Mouse (Mus musculus) heart, postnatal 36 days (tissue): ENCODE data around the gene Cacna1c. TPM values are rescaled to one million over a fixed set of nuclear protein-coding genes. Genes with fewer than 3 reads are reported as not detected.
A peak's percentile ranks its signal among the peaks of the same experiment; 100 is the strongest.

Source experiments
- DNase-seq, 2 experiments: peaks; one replicate each; pipeline ENCODE4 v3.0.0; 2021 to 2022
- intact Hi-C: fragments of 180-260 bp; cut with DNase I; formaldehyde crosslinking; loops from one replicate; pipeline ENCODE4 v1.15.1; 2025
- total RNA-seq, 2 experiments: library from RNA; stranded (reverse); gene quantifications; 2 replicates each; pipeline ENCODE4 v1.2.3; 2021

Gene Cacna1c
- total RNA-seq, 2 experiments from 2014 or later = 199 to 208 TPM

DNA sequence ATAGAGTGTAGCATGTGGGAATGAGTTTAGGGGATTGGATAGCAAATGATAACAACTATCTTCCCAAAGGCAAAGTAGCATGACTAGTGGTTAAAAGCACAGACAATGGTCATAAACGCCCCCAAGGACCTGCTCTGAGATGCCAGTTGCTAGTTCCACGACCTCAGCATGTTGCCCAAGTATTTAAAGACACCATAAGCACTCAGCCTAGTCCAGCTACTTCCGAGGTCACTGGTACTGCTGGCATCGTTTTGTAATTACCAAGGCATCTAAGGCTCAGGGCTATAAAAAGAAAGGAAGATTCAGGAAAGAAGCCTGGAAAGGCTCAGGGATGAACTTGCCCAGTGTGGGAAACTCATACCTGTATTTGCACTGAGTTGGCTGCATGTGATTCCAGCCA is 127.6 kb downstream of the Cacna1c start:
- intact Hi-C loops = no loop called here
- DNase-seq = no peak

DNA sequence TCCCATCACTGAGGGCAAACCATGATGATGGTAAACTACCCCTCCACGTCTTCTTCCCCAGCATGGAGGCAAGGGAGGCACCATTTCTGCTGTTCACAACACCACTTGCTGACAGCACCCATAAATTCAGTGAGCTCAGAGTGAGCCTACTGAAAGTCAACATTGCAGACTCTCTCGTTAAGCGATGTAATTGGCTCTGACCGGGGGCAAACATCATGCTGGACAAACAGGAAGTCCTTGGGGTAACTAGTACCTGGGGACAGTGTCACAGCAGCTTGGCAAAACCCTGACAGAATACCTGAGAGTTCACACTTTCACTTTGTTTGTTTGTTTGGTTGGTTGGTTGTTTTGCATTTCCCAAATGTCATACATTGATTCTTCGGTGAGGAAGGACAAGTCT is 131.3 kb downstream of the Cacna1c start:
- DNase-seq = no peak
- intact Hi-C loops = no loop called here

DNA sequence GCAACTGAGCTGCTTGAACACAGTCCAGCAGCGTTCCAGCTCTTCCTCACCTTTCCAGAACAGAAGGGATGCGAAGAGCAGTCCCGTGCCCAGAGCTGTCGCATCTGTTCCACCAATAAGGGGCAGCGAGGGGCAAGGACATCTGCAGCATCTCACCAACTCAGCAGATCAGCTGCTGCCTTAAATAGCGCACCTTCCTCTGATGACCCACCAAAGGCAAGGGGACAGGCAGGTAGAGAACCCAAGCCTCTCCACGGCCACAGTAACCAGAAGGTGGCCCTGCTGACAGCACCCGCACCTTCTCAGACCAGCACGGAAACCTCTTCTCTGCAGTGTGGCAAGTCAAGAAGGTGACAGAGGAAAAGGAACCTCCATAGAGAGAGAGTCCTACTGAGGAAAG is 131.8 kb downstream of the Cacna1c start:
- intact Hi-C loops = no loop called here
- DNase-seq = no peak

DNA sequence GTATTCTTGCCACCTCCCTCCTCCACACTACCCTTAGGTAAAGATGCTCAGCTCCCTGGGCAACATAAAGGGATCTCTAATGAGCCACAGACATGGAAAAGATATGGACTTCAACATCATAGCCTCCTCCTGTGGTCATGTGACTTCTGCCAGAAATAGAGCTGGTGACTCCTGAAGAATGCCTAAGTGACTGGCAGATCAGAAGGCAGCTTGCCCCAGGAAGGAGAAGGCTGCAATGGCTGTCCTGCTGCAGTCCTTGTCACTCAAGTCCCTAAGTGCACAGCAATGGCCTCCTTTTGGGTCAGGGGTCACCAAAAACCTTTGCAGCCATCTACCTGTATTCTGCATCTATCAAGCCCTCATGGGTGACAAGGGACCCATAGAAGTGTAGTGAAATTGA is 133.5 kb downstream of the Cacna1c start:
- intact Hi-C loops = no loop called here

DNA sequence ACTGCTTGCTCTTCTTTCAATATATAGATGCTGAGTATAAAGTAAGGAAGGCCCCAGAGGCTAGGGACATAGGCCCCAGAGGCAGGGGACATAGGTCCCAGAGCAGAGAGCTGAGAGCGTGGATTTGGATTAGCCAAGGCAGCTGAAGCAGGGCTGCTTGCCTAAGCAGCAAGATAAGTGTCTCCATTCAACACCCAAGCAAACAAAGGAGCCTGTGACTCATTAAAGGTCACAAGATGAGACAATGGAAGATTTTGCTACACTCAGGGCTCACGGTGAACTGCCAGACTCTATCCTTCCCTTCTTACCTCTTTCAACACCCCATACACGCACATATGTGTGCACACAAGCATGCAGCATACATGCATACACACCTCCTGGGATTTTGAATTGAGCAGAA is 137.3 kb downstream of the Cacna1c start:
- intact Hi-C loops = no loop called here
- no peak for DNase-seq

More for the DNA sequence above, 133.5 kb downstream of the Cacna1c start:
- no peak for DNase-seq

DNA sequence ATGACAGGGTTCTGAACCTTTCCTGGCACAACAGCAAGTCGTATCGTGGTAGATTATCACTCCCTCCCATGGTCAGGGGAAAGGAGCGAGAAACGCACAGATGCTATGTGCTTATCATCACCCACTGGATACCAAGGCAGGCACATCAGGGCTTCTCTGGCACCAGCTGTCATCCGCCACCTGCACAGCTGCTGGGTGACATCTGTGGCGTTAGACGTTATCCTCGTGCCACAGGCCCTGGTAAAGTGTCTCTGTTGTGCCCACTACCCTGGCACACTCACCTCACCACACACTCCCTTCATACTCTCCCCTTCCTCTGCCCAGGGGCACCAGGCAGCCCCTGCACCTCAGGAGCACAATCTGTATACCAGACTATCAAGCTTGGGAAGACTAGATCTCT is 137.8 kb downstream of the Cacna1c start:
- intact Hi-C loops = no loop called here
- DNase-seq = no peak

DNA sequence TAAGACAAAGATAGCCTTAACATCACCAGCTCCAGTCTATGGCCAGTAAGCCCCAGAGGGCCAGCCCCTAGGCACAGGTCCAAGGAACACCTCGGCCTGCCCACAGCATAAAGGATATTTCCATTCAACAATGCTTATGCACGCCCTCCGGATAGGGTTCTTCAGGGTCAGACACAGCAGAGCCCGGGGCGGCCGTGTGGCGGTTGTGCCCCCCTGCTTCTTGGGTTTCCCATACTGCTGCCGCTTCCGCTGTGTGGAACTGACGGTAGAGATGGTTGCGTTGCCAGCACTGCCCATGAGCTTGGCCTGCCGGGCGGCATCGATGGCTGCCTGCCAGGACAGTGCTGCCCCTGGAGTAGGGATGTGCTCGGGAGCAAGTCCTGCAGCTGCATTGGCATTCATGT is 139.1 kb downstream of the Cacna1c start:
- intact Hi-C loops = no loop called here
- DNase-seq = peak; percentile 43 to 56

DNA sequence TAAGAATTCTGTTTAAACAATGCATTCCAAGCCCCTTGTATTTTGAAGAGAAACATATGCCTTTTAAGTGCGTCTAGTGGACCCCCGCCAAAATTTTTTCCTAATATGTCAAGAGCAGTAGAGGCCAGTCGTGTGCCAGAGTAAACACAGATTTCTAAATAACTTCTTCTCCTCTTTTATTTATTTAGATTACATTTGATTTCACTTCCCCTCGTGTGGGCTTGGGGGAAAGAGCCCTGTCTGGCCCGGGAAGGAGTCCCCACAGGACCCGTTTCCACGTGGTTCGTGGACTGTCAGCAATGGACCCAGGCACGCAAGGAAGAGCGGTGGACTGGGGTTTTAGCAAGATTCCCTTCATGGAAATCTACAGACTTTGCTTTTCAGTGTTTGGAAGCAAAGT is 143.4 kb downstream of the Cacna1c start:
- DNase-seq = no peak
- intact Hi-C loops = no loop called here

DNA sequence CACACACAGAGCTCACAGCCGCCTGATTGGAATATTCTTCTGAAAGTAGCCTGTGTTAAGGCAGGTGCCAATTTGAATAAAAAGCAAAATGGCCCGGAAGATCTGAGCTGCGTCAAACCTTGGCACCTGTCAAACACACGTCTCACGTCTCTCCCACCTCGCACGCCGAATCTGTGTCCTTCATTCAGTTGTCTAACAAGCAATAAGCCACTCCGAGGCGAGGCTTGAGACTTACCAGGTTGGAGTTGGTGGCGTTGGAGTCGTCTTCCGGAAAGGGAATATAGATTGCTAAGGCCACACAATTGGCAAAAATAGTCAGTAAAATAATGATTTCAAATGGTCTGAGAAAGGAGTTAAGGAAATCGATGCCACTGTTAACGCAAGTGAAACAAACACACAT is 143.9 kb downstream of the Cacna1c start:
- intact Hi-C loops = no loop called here
- no peak for DNase-seq

DNA sequence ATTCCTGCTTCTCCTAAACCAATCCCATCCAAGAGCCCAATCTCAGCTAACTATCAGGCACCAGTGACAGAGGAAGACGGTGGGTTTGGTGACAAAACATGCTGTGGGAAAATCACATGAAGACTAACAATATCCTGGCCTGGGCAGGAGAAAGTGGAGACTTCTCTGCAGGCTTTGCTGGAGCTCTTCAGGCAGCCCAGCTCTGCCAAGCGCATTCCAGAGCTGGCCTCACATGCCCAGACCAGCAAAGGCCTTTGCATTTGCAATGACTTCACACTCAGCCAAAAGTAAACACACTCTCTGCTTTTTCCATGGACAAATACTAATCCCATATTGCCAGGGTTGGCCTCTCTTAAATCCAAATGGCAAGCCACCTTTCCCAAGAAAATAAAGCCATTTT is 144.5 kb downstream of the Cacna1c start:
- DNase-seq = no peak
- intact Hi-C loops = no loop called here

DNA sequence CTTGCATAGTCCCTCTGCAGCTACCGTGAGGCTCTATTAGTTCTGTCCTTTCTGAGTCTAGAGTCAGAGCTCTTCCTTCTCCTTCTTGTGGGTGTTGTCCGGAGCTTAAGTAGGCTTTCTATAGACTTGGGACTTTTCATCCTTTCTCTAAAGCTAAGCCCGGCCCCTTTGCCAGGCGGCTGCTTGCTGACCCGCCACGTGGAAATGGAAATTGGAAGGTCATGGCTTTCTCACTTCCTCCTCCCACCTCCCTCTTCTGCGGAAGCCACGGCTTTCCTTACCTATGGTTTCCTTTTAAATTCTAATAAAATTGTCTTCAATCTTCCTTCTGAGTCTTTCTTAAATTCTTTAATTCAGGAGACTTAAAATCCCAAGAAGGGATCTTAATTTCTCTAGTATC is 148.9 kb downstream of the Cacna1c start:
- no peak for DNase-seq
- intact Hi-C loops = no loop called here

DNA sequence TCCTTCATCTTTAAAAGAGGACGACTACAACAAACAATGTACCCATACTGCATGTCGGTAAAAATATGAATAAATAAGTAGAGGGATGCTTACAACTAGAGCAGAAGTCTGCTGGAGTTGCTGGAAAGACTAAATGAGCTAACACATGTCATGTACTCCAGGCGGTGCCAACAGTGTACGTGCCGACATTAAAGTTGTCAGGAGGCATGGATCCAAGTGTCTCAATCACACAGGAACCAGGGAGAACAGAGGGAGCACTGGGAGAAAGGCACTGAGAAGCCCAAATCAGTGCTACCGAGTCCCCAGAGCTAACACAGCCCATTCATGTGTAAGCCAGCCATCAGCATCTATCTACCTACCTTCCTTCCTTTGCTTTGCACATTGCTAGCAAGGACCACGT is 150.7 kb downstream of the Cacna1c start:
- DNase-seq = no peak
- intact Hi-C loops = no loop called here

DNA sequence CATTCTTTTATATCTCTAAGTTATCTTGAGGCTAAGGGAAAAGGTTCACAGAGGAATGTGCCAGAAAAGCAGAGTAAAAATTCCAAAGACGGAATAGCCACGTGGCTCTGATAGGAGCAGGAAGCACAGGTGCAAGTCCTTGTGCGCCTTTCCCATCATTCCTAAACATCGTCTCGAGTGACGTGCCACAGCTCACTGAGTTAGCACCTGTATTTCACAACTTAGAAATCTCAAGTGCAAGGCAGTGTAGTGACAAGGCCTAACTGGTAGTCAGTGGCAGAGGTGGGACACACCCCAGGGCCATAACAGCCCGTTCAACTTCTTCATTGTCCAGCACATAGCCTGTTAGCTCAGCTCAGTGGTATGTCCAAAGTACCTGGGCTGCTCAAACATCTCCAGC is 152.1 kb downstream of the Cacna1c start:
- intact Hi-C loops = no loop called here
- no peak for DNase-seq

DNA sequence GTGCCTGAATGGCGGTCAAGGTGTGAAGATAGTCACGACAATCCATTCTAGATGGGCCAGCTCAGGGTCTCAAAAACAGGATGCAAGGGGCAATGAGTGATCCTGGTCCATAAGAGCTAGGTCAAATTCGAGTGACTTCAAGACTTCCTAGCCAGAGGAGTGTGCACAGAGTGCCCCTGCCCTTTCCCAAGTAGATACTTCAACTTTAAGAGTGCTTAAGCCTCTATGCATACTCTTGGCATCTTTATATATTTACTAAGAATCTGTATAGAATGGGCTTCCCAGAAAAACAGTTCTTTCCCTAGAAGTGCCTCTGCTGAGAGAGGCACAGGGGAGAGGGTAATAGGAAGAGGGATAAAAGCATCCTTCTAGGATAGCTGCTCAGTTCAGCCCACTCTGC is 153.4 kb downstream of the Cacna1c start:
- DNase-seq = no peak
- intact Hi-C loops = no loop called here

DNA sequence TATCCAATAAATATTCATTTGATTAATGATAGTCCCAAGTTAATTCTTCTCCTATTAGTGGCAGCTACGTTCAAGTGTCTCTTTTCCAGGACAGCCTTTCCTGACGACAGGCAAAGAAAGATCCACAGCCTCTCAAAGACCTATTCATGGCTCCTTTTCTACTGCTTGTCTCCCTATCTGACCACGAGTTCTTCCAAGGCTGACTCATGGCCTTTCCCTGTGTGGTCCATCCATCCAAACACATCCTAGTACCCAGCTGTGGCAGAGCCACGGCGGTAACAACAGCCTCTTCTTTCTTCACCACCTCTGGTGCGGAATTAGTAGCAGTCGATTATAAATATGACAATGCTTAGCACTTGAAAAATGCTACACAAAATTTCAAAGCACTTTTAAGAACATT is 155.3 kb downstream of the Cacna1c start:
- no peak for DNase-seq
- intact Hi-C loops = no loop called here

DNA sequence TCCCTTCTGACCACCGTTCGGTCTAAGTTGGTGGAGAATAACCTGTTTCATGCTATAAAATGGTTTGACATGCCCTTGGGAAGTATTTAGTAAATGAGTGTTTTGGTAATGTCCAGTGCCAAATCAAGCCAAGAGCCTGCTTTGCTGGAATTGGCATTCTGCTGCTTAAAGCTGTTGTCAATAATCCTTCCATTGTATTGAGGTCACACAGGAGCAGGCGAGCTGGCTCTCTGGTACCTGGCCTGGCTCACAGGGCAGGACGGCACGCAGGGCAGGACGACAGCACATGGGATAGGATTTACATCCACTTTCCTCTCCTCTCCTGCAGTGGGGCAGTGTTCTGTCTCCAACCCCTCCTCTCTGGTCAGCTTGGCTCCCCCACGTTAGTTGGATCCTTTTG is 156.4 kb downstream of the Cacna1c start:
- DNase-seq = no peak
- intact Hi-C loops = no loop called here

DNA sequence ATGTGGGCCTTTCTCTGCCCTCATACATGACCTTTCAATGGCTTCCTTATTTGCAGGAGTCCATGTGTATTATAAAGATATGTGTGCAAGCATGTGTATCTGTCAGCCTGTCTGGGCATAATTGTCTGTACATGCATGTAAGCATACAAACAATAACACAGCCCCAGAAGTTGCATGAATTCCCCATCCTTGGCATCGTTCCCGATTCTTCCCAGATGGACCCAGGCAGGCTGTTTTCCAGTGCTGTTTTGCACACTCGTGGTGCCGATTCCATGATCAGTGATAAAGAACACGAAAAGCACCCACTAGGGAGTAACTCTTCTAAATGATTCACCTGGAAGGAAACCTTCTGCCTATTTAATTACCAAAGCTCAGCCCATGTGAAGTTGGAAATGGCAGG is 156.9 kb downstream of the Cacna1c start:
- DNase-seq = no peak
- intact Hi-C loops = no loop called here

DNA sequence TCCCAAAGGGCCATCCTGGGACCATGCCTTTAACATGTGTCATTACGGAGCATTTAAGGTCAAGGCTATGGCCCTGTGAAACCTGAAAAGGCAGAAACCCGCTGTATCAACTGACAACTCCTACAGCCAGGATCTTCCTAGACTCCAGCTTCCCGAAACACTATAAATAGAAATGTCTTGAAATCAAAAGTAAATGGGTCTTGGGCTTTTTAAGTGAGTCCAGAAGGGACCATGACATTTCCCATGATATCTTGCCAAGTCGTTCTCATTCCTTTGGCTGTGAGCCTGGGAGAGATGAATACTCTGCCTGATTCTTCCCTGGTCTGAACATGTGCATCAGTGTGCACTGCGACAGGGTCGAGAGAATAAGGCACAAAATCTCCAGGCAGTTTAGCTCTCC is 158.4 kb downstream of the Cacna1c start:
- intact Hi-C loops = no loop called here
- peak in 1 of 2 experiments; percentile 48 for DNase-seq

DNA sequence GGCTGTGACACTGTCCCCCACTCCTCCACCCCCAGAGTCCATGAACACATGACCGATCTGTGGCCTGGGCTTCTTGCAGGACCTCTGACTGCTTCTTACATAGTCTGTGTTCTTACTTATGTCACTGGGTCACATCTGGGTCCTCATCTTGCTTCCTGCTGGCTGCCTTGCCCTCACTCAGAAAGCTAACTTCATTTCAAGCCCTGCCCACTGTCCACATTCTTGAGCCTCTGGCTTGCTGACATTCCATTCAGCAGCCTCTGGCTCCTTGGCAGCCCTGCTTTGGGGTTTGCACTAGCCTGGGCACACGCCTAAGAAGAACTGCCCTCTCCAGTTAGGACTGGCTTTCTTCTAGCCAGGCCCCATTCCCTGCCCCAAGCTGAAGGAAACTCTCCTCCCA is 159.2 kb downstream of the Cacna1c start:
- intact Hi-C loops = no loop called here
- DNase-seq = peak in 1 of 2 experiments; percentile 34

DNA sequence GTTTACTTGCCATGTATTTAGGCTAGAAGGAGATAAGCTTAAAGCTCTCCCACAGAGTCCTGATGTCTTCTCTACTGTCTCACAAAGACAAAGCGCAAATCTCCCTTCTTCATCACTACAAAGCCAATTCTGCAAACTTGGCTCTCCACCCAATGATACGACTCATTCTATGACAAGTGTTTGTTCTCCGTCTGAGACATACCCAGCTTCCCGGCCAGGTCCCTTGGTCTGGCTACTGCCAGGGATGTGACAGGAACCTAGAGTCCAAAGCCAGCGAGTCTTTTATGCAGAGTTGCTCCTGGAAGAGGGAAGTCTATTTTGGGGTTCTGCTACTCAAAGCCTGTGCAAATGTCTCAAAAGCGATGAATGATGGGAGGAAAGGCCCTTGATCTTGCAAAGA is 160.9 kb downstream of the Cacna1c start:
- intact Hi-C loops = no loop called here
- DNase-seq = no peak

DNA sequence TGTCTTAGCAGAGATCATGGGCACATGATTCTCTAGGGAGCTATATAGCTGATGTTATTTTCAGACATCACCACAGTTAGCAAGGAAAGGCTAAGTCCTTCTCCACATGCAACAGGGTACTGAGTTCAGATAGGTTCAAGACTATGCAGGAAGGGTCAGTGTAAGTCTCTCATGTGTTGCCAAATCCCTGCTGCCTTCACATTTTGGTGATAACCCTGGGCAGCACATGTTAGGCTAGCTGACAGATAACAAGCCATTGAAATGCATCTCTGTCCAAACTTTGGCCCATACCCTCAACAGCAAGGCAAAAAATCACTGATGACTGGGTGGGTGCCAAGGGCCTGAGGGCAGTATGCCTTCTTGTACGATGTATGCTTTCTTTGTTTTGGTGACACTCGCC is 161.3 kb downstream of the Cacna1c start:
- intact Hi-C loops = no loop called here

DNA sequence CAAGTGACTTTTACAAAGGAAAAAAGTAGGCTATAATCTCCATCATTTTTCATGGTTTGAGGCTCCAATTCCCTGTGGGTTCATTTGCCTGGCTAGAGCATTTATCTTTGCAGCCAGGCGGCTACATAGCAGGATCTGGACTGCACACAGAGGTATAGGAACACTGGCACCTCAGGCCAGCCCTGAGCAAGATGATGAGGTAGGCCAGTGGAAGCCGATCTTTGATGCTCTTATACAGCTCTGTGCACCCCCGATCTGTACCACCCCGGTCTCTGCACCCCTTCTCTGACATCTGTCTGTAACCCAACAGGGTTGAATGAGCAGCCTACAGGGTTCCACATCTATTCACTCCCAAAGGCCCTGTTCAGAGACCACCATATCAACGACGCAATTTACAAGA is 168.3 kb downstream of the Cacna1c start:
- DNase-seq = no peak
- intact Hi-C loops = no loop called here

More for the DNA sequence above, 161.3 kb downstream of the Cacna1c start:
- DNase-seq = no peak

DNA sequence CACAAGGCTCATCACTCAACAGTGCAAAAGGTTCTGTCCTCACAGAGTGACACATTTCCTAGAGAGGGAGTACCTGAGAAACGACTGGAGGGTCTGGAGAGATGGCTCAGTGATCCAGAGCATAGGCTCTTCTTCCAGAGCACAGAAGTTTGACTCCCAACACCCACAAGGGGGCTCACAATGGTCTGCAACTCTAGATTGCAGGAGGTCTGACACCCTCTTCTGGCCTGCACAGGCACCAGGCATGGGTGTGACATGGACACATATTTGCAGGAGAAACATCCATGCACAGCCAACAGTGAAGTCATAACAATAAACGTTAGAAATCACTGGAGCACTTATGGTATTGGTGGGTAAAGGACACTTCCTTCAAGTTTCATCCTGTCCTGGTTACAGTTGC is 173.4 kb downstream of the Cacna1c start:
- intact Hi-C loops = no loop called here
- DNase-seq = no peak

DNA sequence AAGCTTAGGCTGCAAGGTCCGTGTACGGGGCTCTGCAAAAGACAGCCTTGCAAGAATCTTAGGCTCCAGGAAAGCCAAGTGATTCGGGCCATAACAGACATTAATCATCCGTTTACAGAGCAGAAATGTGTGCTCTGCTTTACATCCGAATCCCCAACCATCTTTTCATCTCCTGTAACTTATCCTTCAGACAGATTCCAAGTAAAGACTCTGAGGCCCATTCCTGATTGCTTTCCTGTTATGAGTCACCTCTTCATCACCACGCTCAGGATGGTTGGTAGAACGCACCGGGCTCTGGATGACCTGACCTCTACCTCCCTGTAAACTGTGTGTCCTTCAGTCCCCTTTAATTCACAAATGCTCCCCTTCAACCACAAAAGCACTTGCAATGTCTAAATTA is 175.0 kb downstream of the Cacna1c start:
- no peak for DNase-seq
- intact Hi-C loops = no loop called here
